Mouse (Mus musculus) stomach, postnatal 0 days (tissue): ENCODE data around the gene Lrmda. TPM values are rescaled to one million over a fixed set of nuclear protein-coding genes. Genes with fewer than 3 reads are reported as not detected.

ENCODE experiments used
- ATAC-seq: fragments of 200-750 bp; cut with Nextera tagmentation; 2 replicates; pipeline ENCODE4 v1.8.0; 2017; ENCODE audit not compliant: low FRiP score, low TSS enrichment
- DNase-seq: peaks from one replicate; pipeline ENCODE4 v3.0.0-alpha.2; 2016; ENCODE audit warnings: low spot score
- H3K27ac ChIP-seq: fragments of 300-500 bp; sonication (generic); replicated peaks from 2 replicates; pipeline ENCODE4 v1.5.1; 2014; ENCODE audit warnings: mild to moderate bottlenecking, control low read depth
- H3K27me3 ChIP-seq: fragments of 300-500 bp; sonication (generic); 2 replicates; pipeline ENCODE4 v1.6.1; 2014; ENCODE audit warnings: low read length; ENCODE audit not compliant: control insufficient read depth, insufficient read depth
- H3K36me3 ChIP-seq: fragments of 300-500 bp; sonication (generic); 2 replicates; pipeline ENCODE4 v1.6.1; 2014; ENCODE audit warnings: low read length, mixed read lengths; ENCODE audit not compliant: control insufficient read depth, insufficient read depth
- H3K4me1 ChIP-seq: fragments of 300-500 bp; sonication (generic); replicated peaks from 2 replicates; pipeline ENCODE4 v1.6.1; 2014; ENCODE audit warnings: antibody characterized with exemption; ENCODE audit not compliant: control insufficient read depth, insufficient read depth
- H3K4me2 ChIP-seq: fragments of 300-500 bp; sonication (generic); replicated peaks from 2 replicates; pipeline ENCODE4 v1.6.1; 2014; ENCODE audit warnings: low read depth, mild to moderate bottlenecking, control low read depth, moderate library complexity
- H3K4me3 ChIP-seq: fragments of 300-500 bp; sonication (generic); 2 replicates; pipeline ENCODE4 v1.5.1; 2014; ENCODE audit warnings: low read depth, low read length, control low read depth
- H3K9ac ChIP-seq: fragments of 300-500 bp; sonication (generic); 2 replicates; pipeline ENCODE4 v1.6.1; 2014; ENCODE audit warnings: mild to moderate bottlenecking, low read length, control low read depth, mixed read lengths
- H3K9me3 ChIP-seq: fragments of 300-500 bp; sonication (generic); 2 replicates; pipeline ENCODE4 v1.6.1; 2016; ENCODE audit warnings: low read length; ENCODE audit not compliant: control insufficient read depth
- CTCF ChIP-seq: IDR thresholded peaks from 2 replicates; pipeline ENCODE4 v1.5.1; 2016; ENCODE audit warnings: antibody characterized with exemption, low read depth, mild to moderate bottlenecking, moderate library complexity
- EP300 ChIP-seq: optimal IDR thresholded peaks from 2 replicates; pipeline ENCODE3; 2016; ENCODE audit warnings: antibody characterized with exemption
- WGBS: fragments of 180-500 bp; shearing (Covaris S2); extraction: QIAGEN DNeasy Blood & Tissue Kit; methylation state at CpG from one replicate; pipeline ENCODE4 v1.1.7; 2014; 5-methylcytosine and 5-hydroxymethylcytosine counted together
- polyA plus RNA-seq: library from polyadenylated mRNA; unstranded; fragments of >200 nt; fragmentation: Nextera tagmentation; extraction: Ambion mirVana; gene quantifications from 2 replicates; pipeline ENCODE4 v1.2.1, GENCODE M21; 2015

The Lrmda gene
- polyA plus RNA-seq, 1 experiment from 2014 or later, result 0.39 TPM

GRCm38 (mm10) chr14:22161416-22161815 lies 141.9 kb downstream of the Lrmda start:
- Histone ChIP-seq H3K27ac (no peak overlapping the region), H3K36me3 (no peaks in the 10 kb centered on the region), H3K4me2 (no peak overlapping the region), H3K4me1 (no peaks in the 10 kb centered on the region), H3K4me3 (no peak overlapping the region), H3K27me3 (no peaks in the 10 kb centered on the region), H3K9ac (no peak overlapping the region), H3K9me3 (no peaks in the 10 kb centered on the region)
- ATAC-seq (no peak), DNase-seq (no peak)
- WGBS, result 29% methylated on average over 3 of the region's 3 CpGs
- TF ChIP-seq EP300 (no peak), CTCF (no peak)

- Histone ChIP-seq H3K4me2 (no peak overlapping the region), H3K9ac (no peak overlapping the region), H3K27ac (no peak overlapping the region), H3K36me3 (no peaks in the 10 kb centered on the region), H3K27me3 (no peaks in the 10 kb centered on the region), H3K9me3 (no peaks in the 10 kb centered on the region), H3K4me3 (no peak overlapping the region), H3K4me1 (no peaks in the 10 kb centered on the region)
- DNase-seq (no peak), ATAC-seq (no peak)
- 47% methylated on average over 7 of the region's 7 CpGs for WGBS
- TF ChIP-seq EP300 (no peak), CTCF (no peak)
Observed at GRCm38 (mm10) chr14:22167285-22167684, 147.8 kb downstream of the Lrmda start.

DNA sequence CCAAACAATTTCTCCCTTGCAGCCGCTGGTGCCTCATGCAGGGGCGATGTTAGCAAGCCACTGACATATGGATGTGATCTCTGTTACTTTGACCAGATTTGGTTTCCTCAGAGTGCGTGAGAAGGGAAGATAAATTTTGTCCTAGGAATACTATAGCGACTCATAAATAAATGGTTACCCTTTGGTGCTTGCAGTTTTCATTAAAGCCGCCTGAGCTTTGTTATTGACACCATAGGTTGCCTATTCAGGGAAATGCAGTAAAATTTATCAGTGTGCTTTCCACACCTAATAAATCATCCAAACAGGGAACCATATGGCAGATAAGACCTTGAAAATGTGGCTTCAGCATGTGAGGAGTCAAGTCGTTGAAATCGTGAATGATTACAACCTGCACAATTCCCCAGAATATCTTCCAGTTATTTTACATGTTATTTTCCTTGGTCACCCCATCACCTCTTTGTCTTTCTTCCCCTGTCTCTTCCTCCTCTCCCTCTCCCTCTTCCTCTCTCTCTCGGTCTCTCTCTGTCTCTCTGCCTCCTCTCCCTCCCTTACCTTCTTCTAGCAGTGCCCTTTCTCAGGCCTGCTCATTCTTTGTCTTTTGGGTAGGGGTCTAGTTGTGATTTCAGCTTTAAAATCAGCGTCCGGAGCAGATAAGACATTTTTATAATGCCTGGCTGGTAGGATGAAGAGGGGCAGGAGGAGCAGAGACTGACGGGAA lies 148.7 kb downstream of the Lrmda start:
- ATAC-seq, result no peak
- H3K27me3 ChIP-seq, result no peaks in the 10 kb centered on the region
- H3K9ac ChIP-seq, result no peak overlapping the region
- no peaks in the 10 kb centered on the region for H3K36me3 ChIP-seq
- no peaks in the 10 kb centered on the region for H3K4me1 ChIP-seq
- no peak for DNase-seq
- no peaks in the 10 kb centered on the region for H3K9me3 ChIP-seq
- no peak overlapping the region for H3K4me2 ChIP-seq
- TF ChIP-seq EP300 (no peak), CTCF (no peak)
- no peak overlapping the region for H3K27ac ChIP-seq
- H3K4me3 ChIP-seq, result no peak overlapping the region
- 51% methylated on average over 11 of the region's 11 CpGs for WGBS

GRCm38 (mm10) chr14:22168795-22169568 lies 149.5 kb downstream of the Lrmda start:
- Histone ChIP-seq H3K27ac (no peak overlapping the region), H3K9ac (no peak overlapping the region), H3K4me3 (no peak overlapping the region), H3K36me3 (no peaks in the 10 kb centered on the region), H3K4me2 (no peak overlapping the region), H3K9me3 (no peaks in the 10 kb centered on the region), H3K27me3 (no peaks in the 10 kb centered on the region), H3K4me1 (no peaks in the 10 kb centered on the region)
- DNase-seq, result no peak
- no peak for TF ChIP-seq EP300
- TF ChIP-seq CTCF, result no peak
- no peak for ATAC-seq
- WGBS, result 53% methylated on average over 14 of the region's 14 CpGs

DNA sequence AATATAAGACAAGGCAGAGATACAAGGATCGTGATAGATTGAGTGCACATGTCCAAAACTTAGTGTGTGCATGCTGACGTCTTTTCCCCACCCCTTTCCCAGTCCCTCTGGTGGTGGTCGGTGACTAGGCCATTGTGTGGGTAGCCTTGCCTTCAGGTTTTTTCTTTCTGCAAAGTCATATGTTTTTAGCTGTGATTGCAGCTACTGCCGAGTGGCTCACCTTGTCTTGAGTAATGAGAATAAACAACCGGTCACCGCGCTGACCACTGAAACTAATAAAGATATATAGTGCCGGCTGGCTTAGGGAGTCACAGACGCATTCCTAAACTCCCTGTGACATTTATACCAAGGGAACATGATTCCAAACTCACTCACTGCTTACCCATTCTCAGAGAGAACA lies 155.2 kb downstream of the Lrmda start:
- TF ChIP-seq CTCF (peak; percentile 30), EP300 (no peak)
- no peak for DNase-seq
- no peak for ATAC-seq
- no peak overlapping the region for H3K4me3 ChIP-seq
- no peaks in the 10 kb centered on the region for H3K36me3 ChIP-seq
- H3K9me3 ChIP-seq, result no peaks in the 10 kb centered on the region
- no peaks in the 10 kb centered on the region for H3K4me1 ChIP-seq
- H3K4me2 ChIP-seq, result no peak overlapping the region
- H3K27ac ChIP-seq, result no peak overlapping the region
- no peaks in the 10 kb centered on the region for H3K27me3 ChIP-seq
- no peak overlapping the region for H3K9ac ChIP-seq
- 64% methylated on average over 9 of the region's 9 CpGs for WGBS

- no peaks in the 10 kb centered on the region for H3K27me3 ChIP-seq
- H3K4me3 ChIP-seq, result no peak overlapping the region
- H3K4me2 ChIP-seq, result no peak overlapping the region
- no peaks in the 10 kb centered on the region for H3K36me3 ChIP-seq
- H3K9me3 ChIP-seq, result no peaks in the 10 kb centered on the region
- no peak overlapping the region for H3K9ac ChIP-seq
- no peak for ATAC-seq
- H3K4me1 ChIP-seq, result no peaks in the 10 kb centered on the region
- WGBS, result 45% methylated on average over 2 of the region's 2 CpGs
- TF ChIP-seq CTCF (peak; percentile 52), EP300 (no peak)
- no peak overlapping the region for H3K27ac ChIP-seq
- no peak for DNase-seq
Observed at GRCm38 (mm10) chr14:22179761-22180160, 160.2 kb downstream of the Lrmda start.
